Mouse (Mus musculus): ENCODE results near the gene Btbd9.

- TF ChIP-seq CTCF (IDR thresholded peaks at IDR 0.05; ENCODE audit: extremely low read depth, insufficient read depth, insufficient read length, insufficient replicate concordance) (no peak), POLR2A (IDR thresholded peaks at IDR 0.05; ENCODE audit: low read depth, low read length) (no peak)
Observed at GRCm38 (mm10) chr17:30328924-30329323, 247.4 kb downstream of the Btbd9 start.
